Mouse (Mus musculus): Measurements from ENCODE around the gene Slc22a14. TPM values are rescaled to one million over a fixed set of nuclear protein-coding genes. Genes with fewer than 3 reads are reported as not detected.

Slc22a14 gene
- polyA plus RNA-seq, 1 experiment from 2014 or later, result not detected

DNA sequence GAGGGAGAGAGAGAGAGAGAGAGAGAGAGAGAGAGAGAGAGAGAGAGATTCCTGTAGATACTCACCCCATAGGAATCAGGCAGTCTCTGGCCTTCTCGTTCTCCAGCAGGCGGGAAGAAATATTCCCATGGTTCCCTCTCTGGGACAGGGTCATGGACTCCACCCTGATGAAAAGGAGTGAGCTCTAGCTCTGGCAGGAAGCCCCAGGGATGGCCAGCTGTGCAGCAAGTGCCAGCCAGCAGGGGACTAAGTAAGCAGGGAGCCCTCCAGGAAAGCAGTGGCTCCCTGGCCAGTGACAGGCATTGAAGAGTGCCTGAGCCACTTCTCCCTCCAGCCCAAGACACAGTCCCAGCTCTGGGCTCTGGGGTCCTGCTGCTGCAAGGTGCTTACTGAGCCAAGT, 213.6 kb downstream of the Slc22a14 start:
- no peak overlapping the region for H3K27ac ChIP-seq (ENCODE audit: low read length)
- H3K9me3 ChIP-seq (ENCODE audit: low read length), result no peaks in the 10 kb centered on the region
- DNase-seq (ENCODE audit: low spot score) (no peak), ATAC-seq (no peak)
- H3K9ac ChIP-seq (replicated peaks; ENCODE audit: low read depth), result no peak overlapping the region
- 38% methylated on average over 2 of the region's 2 CpGs for WGBS
- H3K4me3 ChIP-seq (ENCODE audit: low read depth, low read length), result no peak overlapping the region
- H3K4me2 ChIP-seq (replicated peaks; ENCODE audit: low read depth, low read length), result no peak overlapping the region
- no peaks in the 10 kb centered on the region; the same call in 1 of the 2 replicates for H3K27me3 ChIP-seq (replicated peaks; ENCODE audit: insufficient read depth, low read length)
- H3K4me1 ChIP-seq (ENCODE audit: insufficient read depth, low read depth, low read length), result no peaks in the 10 kb centered on the region
- TF ChIP-seq EP300 (IDR thresholded peaks at IDR 0.05), result no peak
- no peak for TF ChIP-seq CTCF (IDR thresholded peaks at IDR 0.05)
- no peaks in the 10 kb centered on the region for H3K36me3 ChIP-seq (ENCODE audit: insufficient read depth, low read length)

DNA sequence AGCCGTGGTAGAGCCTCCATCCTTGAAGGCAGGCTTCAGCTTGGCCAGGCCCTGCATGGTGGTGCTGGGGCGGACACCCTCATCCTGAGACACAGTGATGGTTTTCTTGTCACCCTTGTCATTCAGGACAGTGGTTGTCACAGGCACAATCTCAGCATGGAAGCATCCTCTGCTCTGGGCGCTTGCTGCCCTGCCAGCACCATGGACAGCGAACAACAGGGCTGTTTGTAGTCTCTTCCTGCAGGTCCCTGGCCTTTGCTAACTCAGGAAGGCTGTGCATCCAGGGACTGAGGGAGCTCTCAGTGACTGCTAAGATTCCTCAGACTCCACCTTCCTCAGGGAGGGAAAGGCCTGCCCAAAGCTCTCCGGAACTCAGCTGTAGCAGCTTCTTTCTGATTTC, 215.8 kb downstream of the Slc22a14 start:
- no peaks in the 10 kb centered on the region for H3K9me3 ChIP-seq (ENCODE audit: low read length)
- H3K4me1 ChIP-seq (ENCODE audit: insufficient read depth, low read depth, low read length), result no peaks in the 10 kb centered on the region
- no peak overlapping the region for H3K4me3 ChIP-seq (ENCODE audit: low read depth, low read length)
- DNase-seq (ENCODE audit: low spot score) (peak; percentile 71), ATAC-seq (peak; percentile 53)
- no peak overlapping the region for H3K27ac ChIP-seq (ENCODE audit: low read length)
- no peaks in the 10 kb centered on the region for H3K27me3 ChIP-seq (replicated peaks; ENCODE audit: insufficient read depth, low read length)
- TF ChIP-seq CTCF (IDR thresholded peaks at IDR 0.05) (no peak), EP300 (IDR thresholded peaks at IDR 0.05) (no peak)
- H3K9ac ChIP-seq (replicated peaks; ENCODE audit: low read depth), result no peak overlapping the region
- 23% methylated on average over 5 of the region's 5 CpGs for WGBS
- no peak overlapping the region for H3K4me2 ChIP-seq (replicated peaks; ENCODE audit: low read depth, low read length)
- H3K36me3 ChIP-seq (ENCODE audit: insufficient read depth, low read length), result no peaks in the 10 kb centered on the region

DNA sequence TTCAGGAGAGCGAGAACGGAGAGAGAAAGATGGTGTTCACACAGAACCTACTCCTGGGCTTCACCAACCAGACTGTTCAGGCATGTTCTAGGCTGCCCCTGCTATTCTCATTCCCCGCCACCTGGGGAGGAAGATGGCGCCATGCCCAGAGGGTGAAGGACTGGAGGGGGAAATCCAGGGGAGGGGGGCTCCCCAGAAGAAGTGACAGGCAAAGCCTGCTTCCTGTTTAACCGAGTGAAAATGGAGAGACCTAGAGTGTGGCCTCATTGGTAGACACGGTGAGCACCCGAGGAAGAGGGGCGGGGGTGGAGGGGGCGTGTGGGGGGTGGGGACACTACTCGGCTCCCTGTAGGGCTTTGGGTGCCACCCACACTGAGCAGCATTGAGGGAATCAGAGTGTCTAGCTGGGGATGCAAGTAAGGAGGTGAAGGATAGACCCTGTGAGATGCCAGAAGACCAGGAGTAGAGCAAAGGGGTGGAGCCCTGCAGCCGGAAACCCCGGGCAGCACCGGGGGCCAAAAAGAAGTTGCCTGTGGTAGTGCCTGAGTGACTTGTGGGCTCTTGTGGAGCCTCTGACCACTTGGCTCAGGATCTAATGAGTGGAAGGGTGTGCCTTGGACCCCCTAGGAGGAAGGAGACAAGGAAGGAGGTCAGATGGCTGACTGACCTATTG, 219.1 kb downstream of the Slc22a14 start:
- no peaks in the 10 kb centered on the region for H3K36me3 ChIP-seq (ENCODE audit: insufficient read depth, low read length)
- H3K4me2 ChIP-seq (replicated peaks; ENCODE audit: low read depth, low read length), result no peak overlapping the region
- TF ChIP-seq EP300 (IDR thresholded peaks at IDR 0.05) (no peak), CTCF (IDR thresholded peaks at IDR 0.05) (no peak)
- H3K27ac ChIP-seq (ENCODE audit: low read length), result no peak overlapping the region
- no peak for ATAC-seq
- H3K9ac ChIP-seq (replicated peaks; ENCODE audit: low read depth), result no peak overlapping the region
- WGBS, result 61% methylated on average over 12 of the region's 13 CpGs
- H3K4me3 ChIP-seq (ENCODE audit: low read depth, low read length), result no peak overlapping the region
- no peaks in the 10 kb centered on the region for H3K4me1 ChIP-seq (ENCODE audit: insufficient read depth, low read depth, low read length)
- no peaks in the 10 kb centered on the region for H3K9me3 ChIP-seq (ENCODE audit: low read length)
- DNase-seq (ENCODE audit: low spot score), result no peak
- H3K27me3 ChIP-seq (replicated peaks; ENCODE audit: insufficient read depth, low read length), result no peaks in the 10 kb centered on the region

DNA sequence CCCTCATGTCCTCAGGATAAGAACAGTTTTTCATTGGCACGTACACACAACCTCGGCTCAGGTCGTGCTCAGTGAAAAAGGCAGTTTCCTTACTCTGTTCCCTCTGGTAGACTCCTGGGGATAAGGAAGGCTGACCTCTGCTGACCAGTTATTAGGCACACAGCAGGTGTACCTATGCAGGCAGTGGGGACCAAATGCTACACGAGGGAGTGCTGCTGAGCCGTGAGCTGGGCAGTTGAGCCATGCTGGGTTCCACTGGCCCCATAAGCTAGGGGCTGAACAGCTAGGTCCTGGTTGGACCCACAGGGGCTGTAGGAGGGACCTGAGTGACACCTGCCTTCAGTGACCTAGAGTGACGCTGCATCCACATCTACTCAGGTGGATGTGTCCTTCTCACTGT, 219.7 kb downstream of the Slc22a14 start:
- no peak overlapping the region for H3K4me2 ChIP-seq (replicated peaks; ENCODE audit: low read depth, low read length)
- no peak for ATAC-seq
- no peaks in the 10 kb centered on the region for H3K9me3 ChIP-seq (ENCODE audit: low read length)
- H3K27me3 ChIP-seq (replicated peaks; ENCODE audit: insufficient read depth, low read length), result no peaks in the 10 kb centered on the region
- no peaks in the 10 kb centered on the region for H3K4me1 ChIP-seq (ENCODE audit: insufficient read depth, low read depth, low read length)
- 67% methylated on average over 6 of the region's 6 CpGs for WGBS
- H3K36me3 ChIP-seq (ENCODE audit: insufficient read depth, low read length), result no peaks in the 10 kb centered on the region
- no peak overlapping the region for H3K4me3 ChIP-seq (ENCODE audit: low read depth, low read length)
- TF ChIP-seq EP300 (IDR thresholded peaks at IDR 0.05), result no peak
- no peak for TF ChIP-seq CTCF (IDR thresholded peaks at IDR 0.05)
- no peak overlapping the region for H3K9ac ChIP-seq (replicated peaks; ENCODE audit: low read depth)
- no peak for DNase-seq (ENCODE audit: low spot score)
- no peak overlapping the region for H3K27ac ChIP-seq (ENCODE audit: low read length)

- H3K9ac ChIP-seq (replicated peaks; ENCODE audit: low read depth), result no peak overlapping the region
- TF ChIP-seq EP300 (IDR thresholded peaks at IDR 0.05) (no peak), CTCF (IDR thresholded peaks at IDR 0.05) (no peak)
- WGBS, result 52% methylated on average over 10 of the region's 10 CpGs
Observed at GRCm38 (mm10) chr9:119145137-119145536, 220.2 kb downstream of the Slc22a14 start.

GRCm38 (mm10) chr9:119144696-119145095, 220.7 kb downstream of the Slc22a14 start:
- Histone ChIP-seq H3K4me3 (ENCODE audit: low read depth, low read length) (no peak overlapping the region), H3K4me2 (replicated peaks; ENCODE audit: low read depth, low read length) (no peak overlapping the region), H3K4me1 (ENCODE audit: insufficient read depth, low read depth, low read length) (no peaks in the 10 kb centered on the region), H3K9me3 (ENCODE audit: low read length) (no peaks in the 10 kb centered on the region), H3K36me3 (ENCODE audit: insufficient read depth, low read length) (no peaks in the 10 kb centered on the region), H3K9ac (replicated peaks; ENCODE audit: low read depth) (no peak overlapping the region), H3K27ac (ENCODE audit: low read length) (no peak overlapping the region), H3K27me3 (replicated peaks; ENCODE audit: insufficient read depth, low read length) (no peaks in the 10 kb centered on the region)
- TF ChIP-seq EP300 (IDR thresholded peaks at IDR 0.05) (no peak), CTCF (IDR thresholded peaks at IDR 0.05) (no peak)
- no peak for DNase-seq (ENCODE audit: low spot score)
- WGBS, result 63% methylated on average over 8 of the region's 8 CpGs
- no peak for ATAC-seq

More at GRCm38 (mm10) chr9:119145137-119145536, 220.2 kb downstream of the Slc22a14 start:
- ATAC-seq, result no peak
- Histone ChIP-seq H3K4me2 (replicated peaks; ENCODE audit: low read depth, low read length) (no peak overlapping the region), H3K27me3 (replicated peaks; ENCODE audit: insufficient read depth, low read length) (no peaks in the 10 kb centered on the region), H3K9me3 (ENCODE audit: low read length) (no peaks in the 10 kb centered on the region), H3K27ac (ENCODE audit: low read length) (no peak overlapping the region), H3K4me3 (ENCODE audit: low read depth, low read length) (no peak overlapping the region), H3K36me3 (ENCODE audit: insufficient read depth, low read length) (no peaks in the 10 kb centered on the region), H3K4me1 (ENCODE audit: insufficient read depth, low read depth, low read length) (no peaks in the 10 kb centered on the region)
- DNase-seq (ENCODE audit: low spot score), result no peak
